In genomic region chr12:29604659-29605058, GRCm38 (mm10) we compare ENCODE assay signal across 20 mouse cellular contexts.
"Had no signal": no experiment of that assay in that cellular context is flagged by ENCODE, and none has a peak within 500 bp of the region (broad histone marks: within the 10 kb centered on the region; RNA-seq: fewer than 3 reads in every experiment).

No protein-coding gene starts in this region.

- H3K4me1 ChIP-seq: limb, embryonic 12.5 days; liver, embryonic 12.5 days; liver, embryonic 15.5 days; lung, embryonic 15.5 days; midbrain, embryonic 12.5 days; stomach, embryonic 15.5 days had no signal

- H3K4me3 ChIP-seq: limb, embryonic 12.5 days; liver, embryonic 12.5 days; liver, embryonic 15.5 days; lung, embryonic 15.5 days; midbrain, embryonic 12.5 days; myocyte; neural tube, embryonic 13.5 days; stomach, embryonic 15.5 days had no signal

- H3K36me3 ChIP-seq: limb, embryonic 12.5 days; liver, embryonic 12.5 days; liver, embryonic 15.5 days; lung, embryonic 15.5 days; midbrain, embryonic 12.5 days; stomach, embryonic 15.5 days had no signal

- H3K9ac ChIP-seq: limb, embryonic 12.5 days; liver, embryonic 12.5 days; liver, embryonic 15.5 days; lung, embryonic 15.5 days; midbrain, embryonic 12.5 days; neural tube, embryonic 13.5 days; stomach, embryonic 15.5 days had no signal

- H3K27me3 ChIP-seq: limb, embryonic 12.5 days; liver, embryonic 12.5 days; liver, embryonic 15.5 days; lung, embryonic 15.5 days; midbrain, embryonic 12.5 days; neural tube, embryonic 13.5 days; stomach, embryonic 15.5 days had no signal

- DNase-seq: kidney, adult 18-20 months; kidney, postnatal 25 days; liver; lung, adult 18-20 months; lung, postnatal 10 days; lung, postnatal 36 days; retina, postnatal 1 day; right cerebral cortex, postnatal 25 days; spleen, adult 18-20 months; thymus, postnatal 25 days had no signal

- H3K27ac ChIP-seq: kidney, postnatal 0 days; limb, embryonic 12.5 days; liver, embryonic 12.5 days; liver, embryonic 15.5 days; lung, embryonic 15.5 days; midbrain, embryonic 12.5 days; neural tube, embryonic 13.5 days; stomach, embryonic 15.5 days had no signal

- H3K9me3 ChIP-seq: limb, embryonic 12.5 days; liver, embryonic 12.5 days; liver, embryonic 15.5 days; lung, embryonic 15.5 days; midbrain, embryonic 12.5 days; neural tube, embryonic 13.5 days; stomach, embryonic 15.5 days had no signal

- ATAC-seq: intestine, embryonic 16.5 days; liver, embryonic 12.5 days had no signal

- H3K4me2 ChIP-seq: limb, embryonic 12.5 days; liver, embryonic 12.5 days; liver, embryonic 15.5 days; lung, embryonic 15.5 days; midbrain, embryonic 12.5 days; neural tube, embryonic 13.5 days; stomach, embryonic 15.5 days had no signal
